Mouse (Mus musculus): ENCODE data around the gene Osbpl10.

Gene Osbpl10

GRCm38 (mm10) chr9:115205491-115205890 lies 227.1 kb downstream of the Osbpl10 start:
- in situ Hi-C loops (cut with MboI; ENCODE audit: unreplicated experiment in 2 of 2), result no loop called here

- in situ Hi-C loops (cut with MboI; ENCODE audit: unreplicated experiment in 2 of 2), result no loop called here
Observed at GRCm38 (mm10) chr9:115206219-115206618, 227.8 kb downstream of the Osbpl10 start.

- in situ Hi-C loops (cut with MboI; ENCODE audit: unreplicated experiment in 2 of 2), result no loop called here
Observed at GRCm38 (mm10) chr9:115209737-115210136, 231.4 kb downstream of the Osbpl10 start.

- in situ Hi-C loops (cut with MboI; ENCODE audit: unreplicated experiment in 2 of 2), result no loop called here
Observed at GRCm38 (mm10) chr9:115210535-115210934, 232.2 kb downstream of the Osbpl10 start.

- in situ Hi-C loops (cut with MboI; ENCODE audit: unreplicated experiment in 2 of 2), result no loop called here
Observed at GRCm38 (mm10) chr9:115213755-115214264, 235.4 kb downstream of the Osbpl10 start.

GRCm38 (mm10) chr9:115214572-115215571 lies 236.5 kb downstream of the Osbpl10 start:
- in situ Hi-C loops (cut with MboI; ENCODE audit: unreplicated experiment in 2 of 2), result no loop called here

- in situ Hi-C loops (cut with MboI; ENCODE audit: unreplicated experiment in 2 of 2), result no loop called here
Observed at GRCm38 (mm10) chr9:115215830-115216701, 237.7 kb downstream of the Osbpl10 start.

GRCm38 (mm10) chr9:115217984-115218383 lies 239.6 kb downstream of the Osbpl10 start:
- in situ Hi-C loops (cut with MboI; ENCODE audit: unreplicated experiment in 2 of 2), result no loop called here

- in situ Hi-C loops (cut with MboI; ENCODE audit: unreplicated experiment in 2 of 2), result no loop called here
Observed at GRCm38 (mm10) chr9:115220466-115220865, 242.1 kb downstream of the Osbpl10 start.

- in situ Hi-C loops (cut with MboI; ENCODE audit: unreplicated experiment in 2 of 2), result no loop called here
Observed at GRCm38 (mm10) chr9:115221265-115221664, 242.9 kb downstream of the Osbpl10 start.

- in situ Hi-C loops (cut with MboI; ENCODE audit: unreplicated experiment in 2 of 2), result no loop called here
Observed at GRCm38 (mm10) chr9:115224744-115225354, 246.5 kb downstream of the Osbpl10 start.

GRCm38 (mm10) chr9:115229145-115229544 lies 250.8 kb downstream of the Osbpl10 start:
- in situ Hi-C loops (cut with MboI; ENCODE audit: unreplicated experiment in 2 of 2), result no loop called here

- in situ Hi-C loops (cut with MboI; ENCODE audit: unreplicated experiment in 2 of 2), result no loop called here
Observed at GRCm38 (mm10) chr9:115229676-115230075, 251.3 kb downstream of the Osbpl10 start.

GRCm38 (mm10) chr9:115230141-115230540 lies 251.8 kb downstream of the Osbpl10 start:
- in situ Hi-C loops (cut with MboI; ENCODE audit: unreplicated experiment in 2 of 2), result no loop called here

GRCm38 (mm10) chr9:115231476-115231875 lies 253.1 kb downstream of the Osbpl10 start:
- in situ Hi-C loops (cut with MboI; ENCODE audit: unreplicated experiment in 2 of 2), result no loop called here

- in situ Hi-C loops (cut with MboI; ENCODE audit: unreplicated experiment in 2 of 2), result no loop called here
Observed at GRCm38 (mm10) chr9:115233721-115234120, 255.4 kb downstream of the Osbpl10 start.

GRCm38 (mm10) chr9:115234561-115234960 lies 256.2 kb downstream of the Osbpl10 start:
- in situ Hi-C loops (cut with MboI; ENCODE audit: unreplicated experiment in 2 of 2), result no loop called here

GRCm38 (mm10) chr9:115236352-115236841 lies 258.0 kb downstream of the Osbpl10 start:
- in situ Hi-C loops (cut with MboI; ENCODE audit: unreplicated experiment in 2 of 2), result no loop called here

- in situ Hi-C loops (cut with MboI; ENCODE audit: unreplicated experiment in 2 of 2), result no loop called here
Observed at GRCm38 (mm10) chr9:115237943-115238342, 259.6 kb downstream of the Osbpl10 start.

GRCm38 (mm10) chr9:115239861-115240260 lies 261.5 kb downstream of the Osbpl10 start:
- in situ Hi-C loops (cut with MboI; ENCODE audit: unreplicated experiment in 2 of 2), result no loop called here
